Mouse (Mus musculus): ENCODE results near the gene Olfr573-ps1. TPM values are rescaled to one million over a fixed set of nuclear protein-coding genes. Genes with fewer than 3 reads are reported as not detected.

Olfr573-ps1 gene
- polyA plus RNA-seq, 1 experiment = not detected

- TF ChIP-seq POLR2A (IDR thresholded peaks at IDR 0.05; ENCODE audit: borderline replicate concordance, insufficient read depth, low read length) (no peak), CTCF (IDR thresholded peaks at IDR 0.05; ENCODE audit: borderline replicate concordance, insufficient read depth, low read depth, low read length) (no peak)
- Histone ChIP-seq H3K27me3 (ENCODE audit: control insufficient read depth, insufficient read depth, low read length) (no peaks in the 10 kb centered on the region), H3K4me3 (replicated peaks; ENCODE audit: insufficient read depth, low read depth, low read length) (no peak within 1 kb of the TSS), H3K4me1 (ENCODE audit: control insufficient read depth, insufficient read depth, low read length) (no peaks in the 10 kb centered on the region), H3K27ac (ENCODE audit: insufficient read depth, low read length) (no peak within 1 kb of the TSS)
- DNase-seq = no peak
- 93% methylated on average over 1 of the region's 1 CpGs for WGBS
Measured at GRCm38 (mm10) chr7:102948167-102948566, 5.8 kb upstream of the Olfr573-ps1 start, which contains the start of gene Olfr574. Olfr574 (plus strand) TSS chr7:102948467.

GRCm38 (mm10) chr7:102943417-102943816 is 1.0 kb upstream of the Olfr573-ps1 start:
- 86% methylated on average over 1 of the region's 1 CpGs for WGBS
- no peak for DNase-seq
- Histone ChIP-seq H3K4me3 (replicated peaks; ENCODE audit: insufficient read depth, low read depth, low read length) (no peak overlapping the region), H3K27ac (ENCODE audit: insufficient read depth, low read length) (no peak overlapping the region), H3K27me3 (ENCODE audit: control insufficient read depth, insufficient read depth, low read length) (no peaks in the 10 kb centered on the region), H3K4me1 (ENCODE audit: control insufficient read depth, insufficient read depth, low read length) (no peaks in the 10 kb centered on the region)
- TF ChIP-seq CTCF (IDR thresholded peaks at IDR 0.05; ENCODE audit: borderline replicate concordance, insufficient read depth, low read depth, low read length) = no peak
- no peak for TF ChIP-seq POLR2A (IDR thresholded peaks at IDR 0.05; ENCODE audit: borderline replicate concordance, insufficient read depth, low read length)

- Histone ChIP-seq H3K27ac (ENCODE audit: insufficient read depth, low read length) (no peak overlapping the region), H3K4me1 (ENCODE audit: control insufficient read depth, insufficient read depth, low read length) (no peaks in the 10 kb centered on the region), H3K4me3 (replicated peaks; ENCODE audit: insufficient read depth, low read depth, low read length) (no peak overlapping the region), H3K27me3 (ENCODE audit: control insufficient read depth, insufficient read depth, low read length) (no peaks in the 10 kb centered on the region)
- TF ChIP-seq POLR2A (IDR thresholded peaks at IDR 0.05; ENCODE audit: borderline replicate concordance, insufficient read depth, low read length) (no peak), CTCF (IDR thresholded peaks at IDR 0.05; ENCODE audit: borderline replicate concordance, insufficient read depth, low read depth, low read length) (no peak)
- DNase-seq = no peak
- WGBS = 62% methylated on average over 3 of the region's 3 CpGs
Measured at GRCm38 (mm10) chr7:102927105-102927504, 15.3 kb downstream of the Olfr573-ps1 start.

GRCm38 (mm10) chr7:102924109-102924508 is 18.3 kb downstream of the Olfr573-ps1 start, which contains the start of gene Olfr572:
Olfr572 (plus strand) TSS chr7:102924409.
- no peak within 1 kb of the TSS for H3K27ac ChIP-seq (ENCODE audit: insufficient read depth, low read length)
- no peak within 1 kb of the TSS for H3K4me3 ChIP-seq (replicated peaks; ENCODE audit: insufficient read depth, low read depth, low read length)
- no peaks in the 10 kb centered on the region for H3K4me1 ChIP-seq (ENCODE audit: control insufficient read depth, insufficient read depth, low read length)
- WGBS = 49% methylated on average over 1 of the region's 1 CpGs
- DNase-seq = no peak
- H3K27me3 ChIP-seq (ENCODE audit: control insufficient read depth, insufficient read depth, low read length) = no peaks in the 10 kb centered on the region
- TF ChIP-seq CTCF (IDR thresholded peaks at IDR 0.05; ENCODE audit: borderline replicate concordance, insufficient read depth, low read depth, low read length) = no peak
- TF ChIP-seq POLR2A (IDR thresholded peaks at IDR 0.05; ENCODE audit: borderline replicate concordance, insufficient read depth, low read length) = no peak

- H3K4me1 ChIP-seq (ENCODE audit: control insufficient read depth, insufficient read depth, low read length) = no peaks in the 10 kb centered on the region
- H3K4me3 ChIP-seq (replicated peaks; ENCODE audit: insufficient read depth, low read depth, low read length) = no peak overlapping the region
- WGBS = 8% methylated on average over 1 of the region's 1 CpGs
- H3K27ac ChIP-seq (ENCODE audit: insufficient read depth, low read length) = no peak overlapping the region
- peak in 1 of 2 experiments; percentile 8 for DNase-seq
- no peaks in the 10 kb centered on the region for H3K27me3 ChIP-seq (ENCODE audit: control insufficient read depth, insufficient read depth, low read length)
- no peak for TF ChIP-seq POLR2A (IDR thresholded peaks at IDR 0.05; ENCODE audit: borderline replicate concordance, insufficient read depth, low read length)
- TF ChIP-seq CTCF (IDR thresholded peaks at IDR 0.05; ENCODE audit: borderline replicate concordance, insufficient read depth, low read depth, low read length) = no peak
Measured at GRCm38 (mm10) chr7:102919632-102920031, 22.7 kb downstream of the Olfr573-ps1 start.

- WGBS = 71% methylated on average over 4 of the region's 4 CpGs
- H3K4me1 ChIP-seq (ENCODE audit: control insufficient read depth, insufficient read depth, low read length) = no peaks in the 10 kb centered on the region
- no peak within 1 kb of the TSS for H3K27ac ChIP-seq (ENCODE audit: insufficient read depth, low read length)
- no peak for DNase-seq
- no peak for TF ChIP-seq POLR2A (IDR thresholded peaks at IDR 0.05; ENCODE audit: borderline replicate concordance, insufficient read depth, low read length)
- TF ChIP-seq CTCF (IDR thresholded peaks at IDR 0.05; ENCODE audit: borderline replicate concordance, insufficient read depth, low read depth, low read length) = no peak
- no peaks in the 10 kb centered on the region for H3K27me3 ChIP-seq (ENCODE audit: control insufficient read depth, insufficient read depth, low read length)
- no peak within 1 kb of the TSS for H3K4me3 ChIP-seq (replicated peaks; ENCODE audit: insufficient read depth, low read depth, low read length)
Measured at GRCm38 (mm10) chr7:102917032-102917875, 25.1 kb downstream of the Olfr573-ps1 start, which contains the start of gene Olfr571. Olfr571 (minus strand) TSS chr7:102917536.

- DNase-seq = no peak
- WGBS = 78% methylated on average over 5 of the region's 5 CpGs
- Histone ChIP-seq H3K4me3 (replicated peaks; ENCODE audit: insufficient read depth, low read depth, low read length) (no peak overlapping the region), H3K27me3 (ENCODE audit: control insufficient read depth, insufficient read depth, low read length) (no peaks in the 10 kb centered on the region), H3K27ac (ENCODE audit: insufficient read depth, low read length) (no peak overlapping the region), H3K4me1 (ENCODE audit: control insufficient read depth, insufficient read depth, low read length) (no peaks in the 10 kb centered on the region)
- no peak for TF ChIP-seq POLR2A (IDR thresholded peaks at IDR 0.05; ENCODE audit: borderline replicate concordance, insufficient read depth, low read length)
Measured at GRCm38 (mm10) chr7:102916405-102916804, 26.0 kb downstream of the Olfr573-ps1 start.

GRCm38 (mm10) chr7:102915261-102915660 is 27.1 kb downstream of the Olfr573-ps1 start:
- no peaks in the 10 kb centered on the region for H3K27me3 ChIP-seq (ENCODE audit: control insufficient read depth, insufficient read depth, low read length)
- H3K4me3 ChIP-seq (replicated peaks; ENCODE audit: insufficient read depth, low read depth, low read length) = no peak overlapping the region
- 55% methylated on average over 1 of the region's 1 CpGs for WGBS
- no peak for DNase-seq
- TF ChIP-seq CTCF (IDR thresholded peaks at IDR 0.05; ENCODE audit: borderline replicate concordance, insufficient read depth, low read depth, low read length) = no peak
- TF ChIP-seq POLR2A (IDR thresholded peaks at IDR 0.05; ENCODE audit: borderline replicate concordance, insufficient read depth, low read length) = no peak
- H3K27ac ChIP-seq (ENCODE audit: insufficient read depth, low read length) = no peak overlapping the region
- H3K4me1 ChIP-seq (ENCODE audit: control insufficient read depth, insufficient read depth, low read length) = no peaks in the 10 kb centered on the region

Other genes with a start within 250 kb of the Olfr573-ps1 start
- not detected in 2 replicates for gene Olfr557, start 246.7 kb downstream of the Olfr573-ps1 start, polyA plus RNA-seq (2012; rRNA removed)
- gene Olfr558, start 240.4 kb downstream of the Olfr573-ps1 start, polyA plus RNA-seq (2012; rRNA removed) = 0.49 and 0.52 TPM in 2 replicates
- gene Olfr33, start 223.5 kb downstream of the Olfr573-ps1 start, polyA plus RNA-seq (2012; rRNA removed) = not detected in 2 replicates
- not detected in 2 replicates for gene Olfr559, start 215.1 kb downstream of the Olfr573-ps1 start, polyA plus RNA-seq (2012; rRNA removed)
- 0.07 TPM in 1 of 2 replicates, not detected in the other for gene Olfr560, start 183.2 kb downstream of the Olfr573-ps1 start, polyA plus RNA-seq (2012; rRNA removed)
- gene Olfr78, start 183.1 kb downstream of the Olfr573-ps1 start, polyA plus RNA-seq (2012; rRNA removed) = 0.51 and 0.75 TPM in 2 replicates
- gene Olfr561, start 171.4 kb downstream of the Olfr573-ps1 start, polyA plus RNA-seq (2012; rRNA removed) = not detected in 2 replicates
- not detected in 2 replicates for gene Olfr564, start 139.1 kb downstream of the Olfr573-ps1 start, polyA plus RNA-seq (2012; rRNA removed)
- not detected in 2 replicates for gene Olfr566, start 83.8 kb downstream of the Olfr573-ps1 start, polyA plus RNA-seq (2012; rRNA removed)
- not detected in 2 replicates for gene Olfr568, start 65.5 kb downstream of the Olfr573-ps1 start, polyA plus RNA-seq (2012; rRNA removed)
- not detected in 2 replicates for gene Olfr569, start 51.7 kb downstream of the Olfr573-ps1 start, polyA plus RNA-seq (2012; rRNA removed)
- 0.19 TPM in 1 of 2 replicates, not detected in the other for gene Olfr570, start 48.0 kb downstream of the Olfr573-ps1 start, polyA plus RNA-seq (2012; rRNA removed)
- not detected in 2 replicates for gene Olfr571, start 25.0 kb downstream of the Olfr573-ps1 start, polyA plus RNA-seq (2012; rRNA removed)
- not detected in 2 replicates for gene Olfr572, start 18.2 kb downstream of the Olfr573-ps1 start, polyA plus RNA-seq (2012; rRNA removed)
- gene Olfr574, start 5.9 kb upstream of the Olfr573-ps1 start, polyA plus RNA-seq (2012; rRNA removed) = not detected in 2 replicates
- gene Olfr575, start 16.2 kb upstream of the Olfr573-ps1 start, polyA plus RNA-seq (2012; rRNA removed) = not detected in 2 replicates
- not detected in 2 replicates for gene Olfr576, start 20.1 kb upstream of the Olfr573-ps1 start, polyA plus RNA-seq (2012; rRNA removed)
- not detected in 2 replicates for gene Olfr577, start 33.4 kb upstream of the Olfr573-ps1 start, polyA plus RNA-seq (2012; rRNA removed)
- not detected in 2 replicates for gene Olfr578, start 46.7 kb upstream of the Olfr573-ps1 start, polyA plus RNA-seq (2012; rRNA removed)
- gene Olfr582, start 95.4 kb upstream of the Olfr573-ps1 start, polyA plus RNA-seq (2012; rRNA removed) = not detected in 2 replicates
- not detected in 2 replicates for gene Olfr583, start 108.7 kb upstream of the Olfr573-ps1 start, polyA plus RNA-seq (2012; rRNA removed)
- gene Olfr584, start 139.3 kb upstream of the Olfr573-ps1 start, polyA plus RNA-seq (2012; rRNA removed) = not detected in 2 replicates
- not detected in 2 replicates for gene Olfr585, start 155.1 kb upstream of the Olfr573-ps1 start, polyA plus RNA-seq (2012; rRNA removed)
- not detected in 2 replicates for gene Olfr586, start 183.1 kb upstream of the Olfr573-ps1 start, polyA plus RNA-seq (2012; rRNA removed)
- gene Olfr588-ps1, start 198.3 kb upstream of the Olfr573-ps1 start, polyA plus RNA-seq (2012; rRNA removed) = not detected in 2 replicates
- gene Olfr589, start 213.8 kb upstream of the Olfr573-ps1 start, polyA plus RNA-seq (2012; rRNA removed) = not detected in 2 replicates
- not detected in 2 replicates for gene Olfr591, start 235.8 kb upstream of the Olfr573-ps1 start, polyA plus RNA-seq (2012; rRNA removed)
- not detected in 2 replicates for gene Olfr592, start 242.2 kb upstream of the Olfr573-ps1 start, polyA plus RNA-seq (2012; rRNA removed)

All from cerebellum, adult 2 months (tissue).